Mouse (Mus musculus): ENCODE results near the gene Zfp619. TPM values are rescaled to one million over a fixed set of nuclear protein-coding genes. Genes with fewer than 3 reads are reported as not detected.

The Zfp619 gene
- polyA plus RNA-seq, 1 experiment from 2014 or later: 3.8 TPM

Other genes with a start within 250 kb of the Zfp619 start
- gene Gm5114, start 104.6 kb upstream of the Zfp619 start, polyA plus RNA-seq (2016; fragmentation: Nextera tagmentation; extraction: Ambion mirVana): not detected in 2 replicates

Measured in hindbrain, embryonic 12.5 days (tissue).